In the genomic region with DNA sequence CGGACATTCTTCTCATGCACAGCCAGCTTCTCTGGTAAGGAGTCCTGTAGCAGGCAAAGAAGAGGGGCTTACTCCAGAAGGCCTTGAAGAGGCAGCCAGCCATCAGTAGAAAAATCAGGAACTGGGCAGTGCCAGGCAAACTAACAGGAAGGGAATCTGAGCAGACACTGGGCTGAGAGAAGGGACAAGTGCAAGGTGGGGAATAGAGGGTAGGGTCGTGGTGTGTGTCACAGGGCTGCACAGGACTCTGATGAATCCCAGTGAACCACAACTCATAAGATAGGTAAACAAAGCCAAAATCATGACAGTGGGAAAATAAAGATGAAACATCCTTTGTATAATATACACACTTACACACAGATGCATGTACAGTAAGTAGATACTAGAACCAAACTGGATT, we compare ENCODE assay signal across 15 mouse cellular contexts.
"Had no signal": no experiment of that assay in that cellular context is flagged by ENCODE, and none has a peak within 500 bp of the region (broad histone marks: within the 10 kb centered on the region; RNA-seq: fewer than 3 reads in every experiment).

No protein-coding gene starts in this region.

- DNase-seq: retina, postnatal 1 day; right cerebral cortex, adult 18-20 months; right cerebral cortex, postnatal 14 days; right cerebral cortex, postnatal 25 days; right cerebral cortex, postnatal 4 days; spleen, adult 18-20 months; thymus, adult 18-20 months; thymus, adult 2 months; thymus, postnatal 14 days; thymus, postnatal 25 days; thymus, postnatal 36 days; thymus, postnatal 4 days had no signal

- H3K9me3 ChIP-seq: neural tube, embryonic 15.5 days; stomach, embryonic 15.5 days had no signal

- H3K4me1 ChIP-seq: neural tube, embryonic 15.5 days; stomach, embryonic 15.5 days had no signal

- H3K9ac ChIP-seq: neural tube, embryonic 15.5 days; stomach, embryonic 15.5 days had no signal

- H3K27me3 ChIP-seq: neural tube, embryonic 15.5 days; stomach, embryonic 15.5 days had no signal

- H3K27ac ChIP-seq: neural tube, embryonic 15.5 days; stomach, embryonic 15.5 days; stomach, postnatal 0 days had no signal

- H3K4me3 ChIP-seq: neural tube, embryonic 15.5 days; stomach, embryonic 15.5 days had no signal

- H3K4me2 ChIP-seq: neural tube, embryonic 15.5 days; stomach, embryonic 15.5 days had no signal
